In the genomic region with DNA sequence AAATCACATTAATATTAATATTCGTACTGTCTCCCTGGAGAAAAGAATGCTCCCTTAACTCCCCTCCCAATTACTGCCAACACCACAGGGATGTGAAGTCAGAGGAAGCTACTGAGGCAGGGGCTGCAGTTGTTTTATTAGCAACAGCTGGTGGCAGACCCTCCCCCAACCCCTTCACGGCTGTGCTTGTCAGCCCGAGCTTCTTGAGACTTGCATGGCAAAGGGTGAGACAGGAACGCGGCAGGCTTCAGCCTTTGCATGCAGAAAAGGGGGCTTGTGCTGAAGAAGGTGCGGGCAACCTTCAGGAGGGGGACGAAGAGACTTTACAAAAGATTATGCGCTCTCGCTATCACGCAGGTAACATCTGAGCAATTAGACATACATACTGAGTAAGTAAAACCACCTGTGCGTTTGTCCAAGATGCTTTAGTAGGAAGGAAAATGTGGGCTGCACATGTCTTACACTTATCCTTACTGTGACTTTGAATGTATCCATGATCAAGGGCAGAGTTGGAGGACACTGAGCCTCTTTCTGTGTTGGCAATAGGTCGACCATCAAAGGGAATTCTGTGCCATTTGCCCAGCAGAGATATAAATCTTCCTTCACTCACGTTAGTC, we compare ENCODE assay signal across 14 mouse cellular contexts.
A peak's percentile ranks its signal among the peaks of the same experiment; 100 is the strongest.
DNase-seq lines count a peak whose midpoint lies in the region; ATAC-seq and TF ChIP-seq lines count a peak whose summit lies in the region.
"Had no signal": no experiment of that assay in that cellular context is flagged by ENCODE, and none has a peak within 500 bp of the region (broad histone marks: within the 10 kb centered on the region; RNA-seq: fewer than 3 reads in every experiment).

No protein-coding gene starts in this region.

- 0 out of 2 replicates have a peak, but pooled peaks have one; percentile 29 for ATAC-seq in kidney, embryonic 15.5 days (replicated peaks; ENCODE audit: low FRiP score)
- no peak for ATAC-seq in neural tube, embryonic 15.5 days (ENCODE audit: low FRiP score)
- no peak for ATAC-seq in heart, embryonic 12.5 days (ENCODE audit: insufficient number of reproducible peaks, low FRiP score)
- no peak for ATAC-seq in erythroid progenitor cell, adult 5-6 weeks (replicated peaks; ENCODE audit: low FRiP score, poor library complexity, severe bottlenecking)

- H3K9me3 ChIP-seq in kidney, embryonic 15.5 days (replicated peaks): no peaks in the 10 kb centered on the region
- H3K9me3 ChIP-seq in hindbrain, embryonic 10.5 days: no peaks in the 10 kb centered on the region
- no peaks in the 10 kb centered on the region for H3K9me3 ChIP-seq in neural tube, embryonic 15.5 days (replicated peaks)
- no peaks in the 10 kb centered on the region for H3K9me3 ChIP-seq in heart, embryonic 12.5 days (replicated peaks)
- H3K9me3 ChIP-seq: limb, embryonic 15.5 days had no signal

- WGBS in kidney, embryonic 15.5 days: 22% methylated on average over 13 of the region's 13 CpGs
- WGBS in kidney, adult 2 months: 46% methylated on average over 13 of the region's 13 CpGs
- 25% methylated on average over 13 of the region's 13 CpGs for WGBS in hindbrain, embryonic 10.5 days
- WGBS in neural tube, embryonic 15.5 days: 19% methylated on average over 13 of the region's 13 CpGs
- WGBS in heart, embryonic 12.5 days: 33% methylated on average over 13 of the region's 13 CpGs

- TF ChIP-seq POLR2A in kidney, adult 2 months (IDR thresholded peaks at IDR 0.05; ENCODE audit: low read depth, low read length): no peak

- DNase-seq in kidney, adult 2 months: no peak
- DNase-seq in hindbrain, embryonic 10.5 days (ENCODE audit: low spot score): peak; percentile 68
- DNase-seq in mesoderm, embryonic 11.5 days (ENCODE audit: low read depth, low spot score): peak; percentile 77
- no peak for DNase-seq in natural killer cell, adult 2 months (ENCODE audit: low spot score in 2 of 2)
- DNase-seq: heart, postnatal 4 days; kidney, postnatal 36 days; lung, postnatal 10 days; thymus, postnatal 25 days had no signal

- no peak overlapping the region for H3K4me2 ChIP-seq in kidney, embryonic 15.5 days
- peak overlapping the region; percentile 40 for H3K4me2 ChIP-seq in neural tube, embryonic 15.5 days
- no peak overlapping the region for H3K4me2 ChIP-seq in heart, embryonic 12.5 days
- H3K4me2 ChIP-seq: limb, embryonic 15.5 days had no signal

- no peak for TF ChIP-seq CTCF in kidney, adult 2 months (conservative IDR thresholded peaks at IDR 0.05; ENCODE audit: insufficient read depth, insufficient read length, low read depth, low read length)

- H3K4me1 ChIP-seq in kidney, embryonic 15.5 days: peaks cover 17% of the 10 kb centered on the region
- no peaks in the 10 kb centered on the region for H3K4me1 ChIP-seq in kidney, adult 2 months (ENCODE audit: control insufficient read depth, insufficient read depth, low read length)
- peaks cover 36% of the 10 kb centered on the region for H3K4me1 ChIP-seq in hindbrain, embryonic 10.5 days (replicated peaks)
- H3K4me1 ChIP-seq in neural tube, embryonic 15.5 days: peaks cover 20% of the 10 kb centered on the region
- H3K4me1 ChIP-seq in heart, embryonic 12.5 days (replicated peaks): no peaks in the 10 kb centered on the region

- no peak overlapping the region for H3K27ac ChIP-seq in kidney, embryonic 15.5 days
- H3K27ac ChIP-seq in kidney, adult 2 months (ENCODE audit: insufficient read depth, low read depth, low read length): no peak overlapping the region
- peak overlapping the region; percentile 83 for H3K27ac ChIP-seq in hindbrain, embryonic 10.5 days
- H3K27ac ChIP-seq in neural tube, embryonic 15.5 days (replicated peaks): no peak overlapping the region
- H3K27ac ChIP-seq in heart, embryonic 12.5 days (ENCODE audit: poor library complexity, severe bottlenecking): no peak overlapping the region
- H3K27ac ChIP-seq: limb, embryonic 15.5 days had no signal

- no peak overlapping the region for H3K9ac ChIP-seq in kidney, embryonic 15.5 days
- H3K9ac ChIP-seq in neural tube, embryonic 15.5 days (replicated peaks): no peak overlapping the region
- no peak overlapping the region for H3K9ac ChIP-seq in heart, embryonic 12.5 days
- H3K9ac ChIP-seq: limb, embryonic 15.5 days had no signal

- no peak overlapping the region for H3K4me3 ChIP-seq in kidney, embryonic 15.5 days (replicated peaks)
- H3K4me3 ChIP-seq in kidney, adult 2 months (ENCODE audit: insufficient read depth, low read depth, low read length): no peak overlapping the region
- peak overlapping the region; percentile 26; the same call in 1 of the 2 replicates for H3K4me3 ChIP-seq in hindbrain, embryonic 10.5 days
- no peak overlapping the region for H3K4me3 ChIP-seq in neural tube, embryonic 15.5 days (replicated peaks)
- no peak overlapping the region for H3K4me3 ChIP-seq in heart, embryonic 12.5 days
- H3K4me3 ChIP-seq: limb, embryonic 15.5 days had no signal

- no peaks in the 10 kb centered on the region for H3K27me3 ChIP-seq in kidney, embryonic 15.5 days
- H3K27me3 ChIP-seq in kidney, adult 2 months (replicated peaks; ENCODE audit: control insufficient read depth, insufficient read depth, low read length): no peaks in the 10 kb centered on the region
- peaks cover 12% of the 10 kb centered on the region for H3K27me3 ChIP-seq in hindbrain, embryonic 10.5 days (ENCODE audit: insufficient read depth, poor library complexity, severe bottlenecking)
- no peaks in the 10 kb centered on the region for H3K27me3 ChIP-seq in neural tube, embryonic 15.5 days (replicated peaks)
- peaks cover 4% of the 10 kb centered on the region for H3K27me3 ChIP-seq in heart, embryonic 12.5 days (replicated peaks)
- H3K27me3 ChIP-seq: limb, embryonic 15.5 days had no signal

- H3K36me3 ChIP-seq in kidney, embryonic 15.5 days: no peaks in the 10 kb centered on the region
- H3K36me3 ChIP-seq in kidney, adult 2 months (ENCODE audit: control insufficient read depth, insufficient read depth, low read length): no peaks in the 10 kb centered on the region
- no peaks in the 10 kb centered on the region for H3K36me3 ChIP-seq in hindbrain, embryonic 10.5 days
- no peaks in the 10 kb centered on the region for H3K36me3 ChIP-seq in neural tube, embryonic 15.5 days
- H3K36me3 ChIP-seq in heart, embryonic 12.5 days: no peaks in the 10 kb centered on the region
- H3K36me3 ChIP-seq: G1E; limb, embryonic 15.5 days had no signal

Comparison
In these comparisons a context has a peak if more than half of its experiments do, and no peak if none do; other contexts are left out.
1. DNase-seq: peak in hindbrain, embryonic 10.5 days (single experiment) and mesoderm, embryonic 11.5 days (single experiment); none in kidney, adult 2 months (single experiment) and natural killer cell, adult 2 months (0 of 2).